Mouse (Mus musculus) embryo, embryonic 11 days (tissue): ENCODE measurements at regions not wholly inside any gene's neighbourhood (a gene's known extent, or its start where the extent isn't known, plus 50 kb on each side); places are given as distances from the start of the nearest gene placed in this dataset.

Source experiments
- DNase-seq: peaks from one replicate; pipeline ENCODE4 v3.0.0-alpha.2; 2015

DNA sequence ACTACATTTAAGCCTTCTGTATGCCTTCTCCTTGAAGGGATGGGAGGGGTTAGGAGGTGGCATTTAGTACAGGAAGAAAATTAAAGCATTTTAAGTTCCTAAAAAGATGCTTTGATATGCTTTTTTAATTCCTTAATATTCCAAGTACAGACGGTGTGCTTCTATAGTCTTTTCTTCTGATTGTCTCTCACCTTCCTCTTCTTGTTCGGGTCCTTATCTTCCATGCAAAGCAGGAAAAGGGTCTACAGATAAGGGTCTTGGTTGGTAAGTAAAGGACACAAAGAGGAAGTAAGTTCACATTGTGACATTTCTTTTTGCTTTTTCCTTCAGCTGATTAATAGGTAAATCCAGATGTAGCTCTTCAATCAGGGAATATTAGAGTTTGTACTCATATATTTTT is 318.9 kb downstream of the Klf5 start:
- DNase-seq = no peak

GRCm38 (mm10) chr14:99621538-99621937 is 323.0 kb downstream of the Klf5 start:
- DNase-seq = no peak

DNA sequence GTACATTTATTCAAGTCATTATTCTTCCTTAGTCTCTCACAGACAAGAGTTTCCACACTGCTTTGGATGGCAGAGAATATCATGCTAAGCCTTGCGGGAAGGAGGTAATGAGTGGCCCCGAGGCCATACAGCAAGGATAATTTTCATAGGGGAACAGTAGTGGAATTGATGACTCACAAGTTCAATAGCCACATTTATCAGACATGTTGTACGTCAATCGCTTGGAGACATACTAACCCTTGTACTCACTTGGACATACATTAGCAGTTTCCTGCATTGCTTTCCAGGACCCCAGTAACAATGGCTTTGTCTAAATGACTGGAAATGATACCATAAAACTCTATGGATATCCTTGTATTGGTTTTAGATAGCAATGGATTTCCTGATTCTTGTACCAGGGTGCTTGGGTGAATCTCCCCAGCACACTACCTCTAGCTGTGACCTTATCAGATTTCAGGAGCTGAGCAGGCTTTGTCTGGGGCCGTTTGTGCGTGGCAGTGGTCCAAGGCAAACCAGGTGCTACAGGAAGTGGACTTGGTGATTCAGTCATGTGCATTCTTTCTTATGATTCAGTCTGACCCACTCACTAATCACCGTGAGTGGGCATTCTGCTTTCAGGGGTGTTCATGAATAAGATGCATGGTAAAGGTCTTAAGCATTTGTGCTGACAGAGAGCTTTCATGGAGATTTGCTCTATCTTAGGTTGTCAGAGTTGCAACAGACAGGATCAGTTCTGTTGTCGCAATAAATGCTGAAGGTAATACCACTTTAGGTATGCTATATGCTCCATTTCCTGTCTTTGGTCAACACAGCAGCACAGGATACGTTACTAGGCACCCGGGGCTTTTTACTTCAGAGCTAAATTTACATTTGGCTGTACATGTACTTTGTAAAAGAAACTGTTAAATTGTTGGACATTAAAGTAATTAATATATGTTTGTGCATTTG is 326.2 kb downstream of the Klf5 start:
- no peak for DNase-seq

DNA sequence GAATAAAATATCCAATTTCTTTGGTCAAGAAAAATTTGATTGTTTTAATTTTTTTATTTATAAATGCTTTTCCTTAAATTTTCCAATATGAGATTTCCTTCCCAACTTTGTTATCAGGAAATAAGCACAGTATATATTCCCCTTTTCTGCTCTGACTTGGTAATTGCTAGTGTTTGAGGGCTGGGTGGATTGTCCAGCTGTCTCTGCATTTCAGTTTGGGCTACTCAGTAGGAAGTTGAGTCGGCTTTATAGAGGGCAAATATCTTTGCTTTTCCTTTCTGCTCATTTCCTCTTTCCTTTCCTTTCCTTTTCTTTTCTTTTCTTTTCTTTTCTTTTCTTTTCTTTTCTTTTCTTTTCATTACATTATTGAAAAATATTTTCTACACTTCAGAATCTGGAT is 329.1 kb downstream of the Klf5 start:
- no peak for DNase-seq

DNA sequence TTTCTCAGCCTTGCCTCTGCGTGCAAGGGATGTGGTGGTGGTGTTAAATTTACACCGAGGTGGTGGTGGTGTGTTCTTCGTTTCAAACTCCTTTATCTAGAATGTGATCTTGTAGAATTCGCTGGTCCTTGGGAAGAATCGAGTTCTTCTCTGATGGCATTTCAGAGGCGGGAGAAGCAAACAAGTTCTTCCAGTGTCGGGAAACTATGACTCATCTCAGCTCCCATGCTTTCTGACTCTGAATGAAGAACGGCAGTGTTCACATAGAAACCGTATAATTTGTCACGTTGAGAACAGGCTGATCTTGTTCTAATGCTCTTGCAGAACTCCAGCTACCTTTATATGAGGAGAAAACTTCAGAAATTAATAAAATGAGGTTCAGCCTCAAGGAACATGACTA is 332.6 kb downstream of the Klf5 start:
- DNase-seq = no peak

DNA sequence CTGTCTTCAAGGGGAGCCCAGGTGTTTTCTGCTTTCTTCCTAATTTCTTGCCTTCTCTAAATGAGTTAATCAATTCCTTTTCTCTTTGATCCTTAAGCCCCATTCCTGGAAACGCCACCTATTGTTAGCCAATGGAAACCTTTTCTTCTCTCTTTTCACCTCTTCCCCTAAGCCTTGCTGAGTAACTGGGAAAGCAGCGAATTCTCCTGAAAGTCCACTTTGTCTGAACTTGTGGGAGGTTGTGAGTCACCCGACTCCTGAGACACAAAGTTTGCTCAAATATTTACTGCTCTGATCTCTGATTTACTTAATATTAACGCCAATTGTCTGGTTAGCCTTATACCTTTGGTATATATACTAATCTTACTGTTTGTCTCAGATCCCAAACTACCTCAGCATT is 334.0 kb downstream of the Klf5 start:
- no peak for DNase-seq

GRCm38 (mm10) chr14:99635556-99636150 is 337.2 kb downstream of the Klf5 start:
- DNase-seq = no peak

GRCm38 (mm10) chr14:99641475-99642453 is 343.3 kb downstream of the Klf5 start:
- DNase-seq = peak; percentile 17

- DNase-seq = no peak
Measured at GRCm38 (mm10) chr14:99646323-99646722, 347.8 kb downstream of the Klf5 start.

- DNase-seq = no peak
Measured at GRCm38 (mm10) chr14:99674399-99674798, 375.9 kb downstream of the Klf5 start.

DNA sequence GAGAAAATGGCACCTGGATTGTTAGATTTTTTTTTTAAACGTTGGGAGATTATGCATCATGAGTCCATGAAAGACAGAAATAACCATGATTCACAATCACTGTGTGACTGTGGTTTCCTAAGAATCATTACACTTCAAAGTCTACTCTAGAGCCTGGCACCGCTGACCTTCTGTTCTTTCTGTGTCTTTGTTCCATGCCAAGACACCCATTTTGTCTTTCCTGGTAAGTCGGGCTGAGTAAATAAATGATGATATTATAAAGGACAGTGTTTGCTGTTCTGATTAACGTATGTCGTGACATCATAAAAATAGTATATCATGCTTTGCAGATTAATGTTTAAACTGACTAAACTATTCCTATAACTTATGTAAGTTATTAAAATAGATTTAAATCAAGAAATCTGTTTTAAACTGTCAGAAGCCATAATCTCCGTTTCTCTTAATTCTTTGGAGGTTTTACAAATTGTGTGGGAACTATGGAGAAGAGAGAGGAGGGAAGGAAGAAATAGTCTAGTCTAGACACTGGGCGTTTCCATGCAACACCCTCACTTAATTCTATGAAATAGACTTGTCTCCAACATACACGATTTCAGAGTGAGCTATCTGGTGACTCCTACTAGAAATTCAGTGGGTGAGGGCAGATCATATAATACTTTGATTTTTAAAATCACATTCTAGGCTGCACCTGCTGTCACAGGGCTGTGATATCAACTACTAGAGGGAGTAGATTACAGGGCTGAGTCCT is 388.7 kb downstream of the Klf5 start:
- DNase-seq = no peak

- no peak for DNase-seq
Measured at GRCm38 (mm10) chr14:99688415-99688814, 389.9 kb downstream of the Klf5 start.

DNA sequence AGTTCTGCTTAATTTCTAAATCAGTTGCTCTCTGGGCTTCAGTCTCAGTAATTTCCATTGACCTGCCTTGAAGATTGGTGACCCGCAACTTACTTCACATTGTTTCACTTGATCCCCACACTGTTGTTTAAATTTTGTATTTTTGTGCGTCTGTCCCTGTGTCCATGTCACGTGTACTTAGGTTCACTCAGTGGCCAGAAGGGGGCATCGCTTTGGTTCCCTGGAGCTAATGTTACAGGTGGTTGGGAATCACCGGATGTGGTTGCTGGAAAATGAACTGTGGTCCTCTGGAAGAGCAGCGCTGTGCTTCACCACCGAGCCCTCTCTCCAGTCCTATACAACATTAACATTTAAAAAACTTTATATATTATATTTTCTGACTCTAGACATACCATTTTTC is 397.8 kb downstream of the Klf5 start:
- DNase-seq = no peak

- no peak for DNase-seq
Measured at GRCm38 (mm10) chr14:99699545-99699944, 401.1 kb downstream of the Klf5 start.

- DNase-seq = no peak
Measured at GRCm38 (mm10) chr14:99706004-99706403, 407.5 kb downstream of the Klf5 start.

DNA sequence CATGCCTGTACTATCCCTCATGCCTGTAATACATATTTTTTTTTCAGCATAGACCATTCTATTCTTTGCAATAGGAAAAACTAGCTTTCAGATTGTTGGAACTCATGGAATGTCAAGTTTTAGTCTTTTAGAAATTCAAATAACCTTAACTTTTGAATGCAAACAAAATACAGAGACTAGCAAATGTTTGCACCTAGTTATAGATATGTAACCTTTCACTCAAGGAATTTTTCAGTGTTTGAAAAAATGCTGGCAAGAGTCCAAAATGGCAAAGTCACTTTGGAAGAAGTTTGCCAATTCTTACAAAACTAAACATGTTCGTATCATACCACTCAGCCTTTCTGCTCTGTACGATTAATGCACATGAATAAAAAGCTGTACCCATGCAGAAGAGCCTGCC is 409.6 kb downstream of the Klf5 start:
- DNase-seq = no peak

DNA sequence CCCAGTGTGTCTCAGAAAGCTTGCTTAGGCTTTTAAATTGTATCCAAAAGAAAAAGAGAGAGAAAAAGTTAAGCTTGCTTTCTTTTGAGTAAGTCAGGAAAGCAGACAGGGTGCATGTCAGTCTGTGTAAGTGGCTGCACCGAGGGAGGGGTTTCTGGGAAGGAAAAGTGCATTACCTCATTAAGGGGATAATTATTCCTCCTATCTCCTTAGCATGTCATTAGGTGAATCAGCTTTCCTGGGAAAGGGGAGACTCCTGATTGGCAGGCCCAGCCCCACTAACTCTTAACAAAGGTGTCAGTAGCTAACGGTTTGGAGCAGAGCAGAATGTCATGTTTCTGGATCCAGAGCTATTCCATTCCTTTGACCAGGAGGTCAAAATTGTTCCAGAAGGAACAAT is 411.3 kb downstream of the Klf5 start:
- no peak for DNase-seq

DNA sequence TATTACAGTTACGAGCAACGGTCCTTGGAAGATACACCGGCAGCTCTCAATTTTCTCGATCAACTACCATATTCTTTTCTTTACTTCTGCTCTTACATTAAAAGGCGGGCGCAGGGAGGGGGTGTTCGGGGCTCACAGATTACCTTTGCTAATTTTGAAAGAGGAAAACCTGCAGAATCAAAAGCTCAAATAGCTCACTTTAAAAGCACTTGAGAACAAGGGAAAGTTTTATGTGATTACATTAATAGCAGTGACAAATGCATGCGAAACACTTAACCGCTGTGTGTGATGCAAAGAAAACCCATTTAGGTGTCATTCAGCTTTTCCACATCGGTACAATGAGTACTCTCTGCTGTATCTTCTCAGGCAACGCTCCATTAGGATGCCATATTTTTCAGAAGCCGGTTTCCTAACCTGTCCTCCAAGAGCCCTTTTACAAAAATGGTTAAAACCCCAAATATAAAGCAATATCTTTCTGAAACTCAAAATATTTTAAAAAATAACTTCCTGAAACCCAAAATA is 412.2 kb downstream of the Klf5 start:
- DNase-seq = no peak

GRCm38 (mm10) chr14:99712624-99713023 is 414.1 kb downstream of the Klf5 start:
- no peak for DNase-seq

- no peak for DNase-seq
Measured at GRCm38 (mm10) chr14:99713069-99713830, 414.8 kb downstream of the Klf5 start.

GRCm38 (mm10) chr14:99733474-99734199 is 435.1 kb downstream of the Klf5 start:
- DNase-seq = no peak
